13 mouse cellular contexts compared by ENCODE assay signal in the genomic region with DNA sequence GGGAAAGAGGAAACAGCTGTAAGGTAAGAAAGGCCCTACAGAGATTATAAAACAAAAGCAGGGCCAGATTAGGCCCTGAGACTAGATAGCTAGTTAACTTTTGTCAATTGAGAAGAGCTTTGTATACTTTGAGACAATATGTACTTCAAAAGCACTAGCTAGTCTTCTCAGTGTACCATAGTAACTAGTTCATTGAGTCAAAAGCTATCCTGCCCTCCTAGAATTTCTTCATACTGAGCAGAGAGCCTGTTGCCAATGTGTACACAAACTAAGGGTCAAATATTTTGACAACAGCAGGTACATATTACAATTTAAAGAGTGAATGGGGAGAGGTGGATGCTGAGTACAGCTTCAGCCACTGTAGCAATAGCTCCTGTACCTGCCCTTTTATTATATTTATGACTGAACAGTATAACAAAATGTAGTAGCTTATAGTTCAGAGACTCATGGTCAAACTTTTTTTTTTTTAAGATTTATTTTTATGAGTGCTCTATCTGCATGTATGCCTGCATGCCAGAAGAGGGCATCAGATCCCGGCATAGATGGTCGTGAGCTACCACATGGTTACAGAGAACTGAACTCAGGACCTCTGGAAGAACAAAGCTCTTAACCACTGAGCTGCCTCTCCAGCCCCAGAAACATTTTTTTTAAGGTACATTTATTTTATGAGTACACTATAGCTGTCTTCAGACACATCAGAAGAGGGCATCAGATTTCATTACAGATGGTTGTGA. TPM values are rescaled to one million over a fixed set of nuclear protein-coding genes. Genes with fewer than 3 reads are reported as not detected.
DNase-seq lines count a peak whose midpoint lies in the region; ATAC-seq and TF ChIP-seq lines count a peak whose summit lies in the region.
"Had no signal": no experiment of that assay in that cellular context is flagged by ENCODE, and none has a peak within 500 bp of the region (broad histone marks: within the 10 kb centered on the region; RNA-seq: fewer than 3 reads in every experiment).

No protein-coding gene starts in this region.

- POLR2A ChIA-PET in Patski (lab: Charles Lee) = interaction anchor here (0.6 to 1.6 kb wide), 4 partner anchors 99 to 453 kb away, joined by 3 to 6 read pairs (median 4); no protein-coding TSS in a partner anchor

- no peaks in the 10 kb centered on the region for H3K9me3 ChIP-seq in hindbrain, postnatal 0 days (ENCODE audit: low read length)
- H3K9me3 ChIP-seq in hindbrain, embryonic 11.5 days (ENCODE audit: control insufficient read depth, low read length) = no peaks in the 10 kb centered on the region
- no peaks in the 10 kb centered on the region for H3K9me3 ChIP-seq in midbrain, embryonic 10.5 days (replicated peaks)
- H3K9me3 ChIP-seq: heart, embryonic 15.5 days had no signal

- DNase-seq in hindbrain, postnatal 0 days (ENCODE audit: low spot score) = no peak
- no peak for DNase-seq in hindbrain, embryonic 11.5 days (ENCODE audit: low spot score)
- peak in 1 of 2 experiments; percentile 22 for DNase-seq in spleen, adult 2 months (ENCODE audit: low read depth in 1 of 2, low spot score in 2 of 2)
- no peak for DNase-seq in spleen, postnatal 4 days (ENCODE audit: low spot score in 2 of 2)
- no peak for DNase-seq in Patski (ENCODE audit: low read depth, low spot score)
- DNase-seq in lung, postnatal 25 days (ENCODE audit: low spot score) = peak; percentile 37
- DNase-seq in cerebellum, adult 9-11 months = no peak
- no peak for DNase-seq in midbrain, embryonic 10.5 days (ENCODE audit: low spot score)
- DNase-seq: embryo, embryonic 11 days; spleen, adult 18-20 months had no signal

- H3K4me3 ChIP-seq in hindbrain, postnatal 0 days (ENCODE audit: low read length) = no peak overlapping the region
- no peak overlapping the region for H3K4me3 ChIP-seq in hindbrain, embryonic 11.5 days (ENCODE audit: low read depth, low read length)
- H3K4me3 ChIP-seq in spleen, adult 2 months (ENCODE audit: extremely low read depth, insufficient read depth, insufficient read length) = no peak overlapping the region
- H3K4me3 ChIP-seq in midbrain, embryonic 10.5 days = no peak overlapping the region
- H3K4me3 ChIP-seq: heart, embryonic 15.5 days had no signal

- CTCF ChIA-PET in Patski (lab: Charles Lee) = interaction anchor here (0.7 to 4.6 kb wide), 11 partner anchors 9 to 153 kb away, joined by 3 to 58 read pairs (median 4); no protein-coding TSS in a partner anchor

- no peak overlapping the region for H3K9ac ChIP-seq in hindbrain, postnatal 0 days (replicated peaks; ENCODE audit: low read length)
- H3K9ac ChIP-seq in hindbrain, embryonic 11.5 days (ENCODE audit: low read depth, low read length) = no peak overlapping the region
- H3K9ac ChIP-seq: heart, embryonic 15.5 days had no signal

- peak; percentile 34; the same call in 1 of the 2 replicates for TF ChIP-seq CTCF in hindbrain, postnatal 0 days (IDR thresholded peaks at IDR 0.05; ENCODE audit: low read depth)
- TF ChIP-seq CTCF in spleen, adult 2 months (IDR thresholded peaks at IDR 0.05; ENCODE audit: extremely low read depth, insufficient read depth, insufficient read length, insufficient replicate concordance) = peak; percentile 22; the same call in 1 of the 2 replicates
- TF ChIP-seq CTCF in Patski (IDR thresholded peaks at IDR 0.05) = peak; percentile 63

- H3K4me2 ChIP-seq in hindbrain, postnatal 0 days (ENCODE audit: low read depth, low read length) = no peak overlapping the region
- no peak overlapping the region for H3K4me2 ChIP-seq in hindbrain, embryonic 11.5 days (replicated peaks; ENCODE audit: low read depth, low read length)
- H3K4me2 ChIP-seq: heart, embryonic 15.5 days had no signal

- H3K27ac ChIP-seq in hindbrain, postnatal 0 days = no peak overlapping the region
- H3K27ac ChIP-seq in hindbrain, embryonic 11.5 days (ENCODE audit: low read depth, low read length) = no peak overlapping the region
- no peak overlapping the region for H3K27ac ChIP-seq in spleen, adult 2 months (ENCODE audit: insufficient read depth, low read length)
- H3K27ac ChIP-seq in midbrain, embryonic 10.5 days (replicated peaks) = no peak overlapping the region
- H3K27ac ChIP-seq: heart, embryonic 15.5 days; macrophage had no signal

- H3K4me1 ChIP-seq in hindbrain, postnatal 0 days (ENCODE audit: insufficient read depth, low read length) = 0 out of 2 replicates have a peak, but pooled peaks cover under 1% of the 10 kb centered on the region
- H3K4me1 ChIP-seq in hindbrain, embryonic 11.5 days (replicated peaks; ENCODE audit: control insufficient read depth, insufficient read depth, low read length) = no peaks in the 10 kb centered on the region
- no peaks in the 10 kb centered on the region for H3K4me1 ChIP-seq in spleen, adult 2 months (ENCODE audit: control insufficient read depth, insufficient read depth, insufficient read length)
- peaks cover 14% of the 10 kb centered on the region for H3K4me1 ChIP-seq in midbrain, embryonic 10.5 days

- no peaks in the 10 kb centered on the region for H3K36me3 ChIP-seq in hindbrain, postnatal 0 days (ENCODE audit: insufficient read depth, low read length)
- no peaks in the 10 kb centered on the region for H3K36me3 ChIP-seq in hindbrain, embryonic 11.5 days (ENCODE audit: control insufficient read depth, insufficient read depth, low read length)
- H3K36me3 ChIP-seq in spleen, adult 2 months (ENCODE audit: control insufficient read depth, insufficient read depth, low read length) = no peaks in the 10 kb centered on the region
- no peaks in the 10 kb centered on the region for H3K36me3 ChIP-seq in midbrain, embryonic 10.5 days
- H3K36me3 ChIP-seq: heart, embryonic 15.5 days had no signal

- TF ChIP-seq POLR2A in spleen, adult 2 months (IDR thresholded peaks at IDR 0.05; ENCODE audit: low read depth, low read length) = no peak

- WGBS in hindbrain, postnatal 0 days = 74% methylated on average over 2 of the region's 2 CpGs
- 82% methylated on average over 2 of the region's 2 CpGs for WGBS in hindbrain, embryonic 11.5 days
- WGBS in spleen, adult 2 months = 50% methylated on average over 2 of the region's 2 CpGs
- WGBS in midbrain, embryonic 10.5 days = 83% methylated on average over 2 of the region's 2 CpGs

- no peak for ATAC-seq in hindbrain, postnatal 0 days
- ATAC-seq in hindbrain, embryonic 11.5 days (ENCODE audit: low FRiP score) = no peak
- no peak for ATAC-seq in Patski
- ATAC-seq: hindbrain, embryonic 16.5 days had no signal

- no peaks in the 10 kb centered on the region for H3K27me3 ChIP-seq in hindbrain, postnatal 0 days (ENCODE audit: insufficient read depth, low read length)
- H3K27me3 ChIP-seq in hindbrain, embryonic 11.5 days (ENCODE audit: control insufficient read depth, insufficient read depth, low read length) = no peaks in the 10 kb centered on the region
- no peaks in the 10 kb centered on the region for H3K27me3 ChIP-seq in spleen, adult 2 months (ENCODE audit: control insufficient read depth, insufficient read depth, low read length)
- no peaks in the 10 kb centered on the region for H3K27me3 ChIP-seq in Patski
- no peaks in the 10 kb centered on the region for H3K27me3 ChIP-seq in midbrain, embryonic 10.5 days (ENCODE audit: low read depth, poor library complexity, severe bottlenecking)
- H3K27me3 ChIP-seq: heart, embryonic 15.5 days had no signal

- in situ Hi-C loops in Patski (cut with MboI; ENCODE audit: low pct_unique_long_range_greater_than_20kb) = no loop called here

RNA-seq across cellular contexts. Expression of a gene that starts 6.0 kb away (rescaled TPM):
- 32.7 and 33.5 TPM in 2 replicates for total RNA-seq in hindbrain, postnatal 0 days (2014; rRNA removed)
- 29.2 and 31.9 TPM in 2 replicates for polyA plus RNA-seq in hindbrain, postnatal 0 days (2015; fragmentation: Nextera tagmentation; extraction: Ambion mirVana)
- polyA plus RNA-seq in hindbrain, embryonic 11.5 days (2014; fragmentation: Nextera tagmentation; extraction: Ambion mirVana) = 77.7 and 80.7 TPM in 2 replicates
- 14.2 and 15.5 TPM in 2 replicates for polyA plus RNA-seq in spleen, adult 2 months (2012; rRNA removed)
- polyA plus RNA-seq in Patski (2021) = 56.7 TPM
- polyA plus RNA-seq in midbrain, embryonic 10.5 days (2016; fragmentation: Nextera tagmentation; extraction: Ambion mirVana) = 70.5 and 73.9 TPM in 2 replicates

RNA-seq across cellular contexts. Expression of a gene that starts 14.9 kb away (rescaled TPM):
- total RNA-seq in hindbrain, postnatal 0 days (2014; rRNA removed) = 277 and 332 TPM in 2 replicates
- 124 and 130 TPM in 2 replicates for polyA plus RNA-seq in hindbrain, postnatal 0 days (2015; fragmentation: Nextera tagmentation; extraction: Ambion mirVana)
- polyA plus RNA-seq in hindbrain, embryonic 11.5 days (2014; fragmentation: Nextera tagmentation; extraction: Ambion mirVana) = 493 and 503 TPM in 2 replicates
- 106 and 133 TPM in 2 replicates for polyA plus RNA-seq in spleen, adult 2 months (2012; rRNA removed)
- polyA plus RNA-seq in Patski (2021) = 301 TPM
- polyA plus RNA-seq in midbrain, embryonic 10.5 days (2016; fragmentation: Nextera tagmentation; extraction: Ambion mirVana) = 413 and 417 TPM in 2 replicates

RNA-seq across cellular contexts. Expression of a gene that starts 35.8 kb away (rescaled TPM):
- total RNA-seq in hindbrain, postnatal 0 days (2014; rRNA removed) = 33.6 and 44.6 TPM in 2 replicates
- 35.8 and 40.9 TPM in 2 replicates for polyA plus RNA-seq in hindbrain, postnatal 0 days (2015; fragmentation: Nextera tagmentation; extraction: Ambion mirVana)
- polyA plus RNA-seq in hindbrain, embryonic 11.5 days (2014; fragmentation: Nextera tagmentation; extraction: Ambion mirVana) = 17.6 TPM in 2 replicates
- polyA plus RNA-seq in spleen, adult 2 months (2012; rRNA removed) = 10.7 and 12.1 TPM in 2 replicates
- polyA plus RNA-seq in Patski (2021) = 42.0 TPM
- polyA plus RNA-seq in midbrain, embryonic 10.5 days (2016; fragmentation: Nextera tagmentation; extraction: Ambion mirVana) = 26.4 and 27.2 TPM in 2 replicates
